Mouse (Mus musculus): ENCODE data around the gene Nhlrc1. TPM values are rescaled to one million over a fixed set of nuclear protein-coding genes. Genes with fewer than 3 reads are reported as not detected.

Nhlrc1 gene
- 12.0 and 13.2 TPM in 2 replicates for polyA plus RNA-seq (2012; rRNA removed)

- Histone ChIP-seq H3K4me3 (ENCODE audit: insufficient read depth, low read length) (peak within 1 kb of the TSS; percentile 29), H3K4me1 (ENCODE audit: control insufficient read depth, insufficient read depth, low read length) (peaks cover 5% of the 10 kb centered on the region), H3K27ac (ENCODE audit: insufficient read depth, low read length) (0 out of 2 replicates have a peak within 1 kb of the TSS, but pooled peaks have one; percentile 31)
- TF ChIP-seq CTCF (IDR thresholded peaks at IDR 0.05; ENCODE audit: extremely low read depth, insufficient read depth, low read length), result peak; percentile 79
- TF ChIP-seq POLR2A (IDR thresholded peaks at IDR 0.05; ENCODE audit: extremely low read depth, insufficient read depth, low read length), result peak; percentile 69; the same call in 1 of the 2 replicates
Observed at GRCm38 (mm10) chr13:47014334-47015194, at the start of gene Nhlrc1. Gene Nhlrc1 (minus strand): TSS chr13:47014850.

GRCm38 (mm10) chr13:47063985-47064760 lies 49.5 kb upstream of the Nhlrc1 start:
- no peaks in the 10 kb centered on the region for H3K4me1 ChIP-seq (ENCODE audit: control insufficient read depth, insufficient read depth, low read length)
- H3K27ac ChIP-seq (ENCODE audit: insufficient read depth, low read length), result no peak overlapping the region
- no peak overlapping the region for H3K4me3 ChIP-seq (ENCODE audit: insufficient read depth, low read length)
- TF ChIP-seq POLR2A (IDR thresholded peaks at IDR 0.05; ENCODE audit: extremely low read depth, insufficient read depth, low read length) (no peak), CTCF (IDR thresholded peaks at IDR 0.05; ENCODE audit: extremely low read depth, insufficient read depth, low read length) (no peak)

DNA sequence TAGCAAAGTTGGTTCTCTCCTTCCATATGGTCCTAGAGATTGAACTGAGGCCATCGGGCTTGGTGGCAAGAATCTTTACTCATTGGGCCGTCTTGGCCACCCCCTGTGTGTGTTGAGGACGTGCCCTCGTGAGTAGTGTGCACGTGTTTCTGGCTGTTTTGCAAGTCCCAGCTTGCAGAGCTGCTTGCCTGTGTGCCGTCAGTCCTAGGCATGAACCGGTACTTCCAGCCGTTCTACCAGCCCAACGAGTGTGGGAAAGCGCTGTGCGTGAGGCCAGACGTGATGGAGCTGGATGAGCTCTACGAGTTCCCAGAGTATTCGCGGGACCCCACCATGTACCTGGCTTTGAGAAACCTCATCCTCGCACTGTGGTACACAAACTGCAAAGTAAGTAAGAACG lies 48.1 kb upstream of the Nhlrc1 start:
- TF ChIP-seq CTCF (IDR thresholded peaks at IDR 0.05; ENCODE audit: extremely low read depth, insufficient read depth, low read length) (no peak), POLR2A (IDR thresholded peaks at IDR 0.05; ENCODE audit: extremely low read depth, insufficient read depth, low read length) (no peak)
- H3K4me1 ChIP-seq (ENCODE audit: control insufficient read depth, insufficient read depth, low read length), result no peaks in the 10 kb centered on the region
- H3K4me3 ChIP-seq (ENCODE audit: insufficient read depth, low read length), result no peak overlapping the region
- no peak overlapping the region for H3K27ac ChIP-seq (ENCODE audit: insufficient read depth, low read length)

GRCm38 (mm10) chr13:47056781-47057180 lies 42.1 kb upstream of the Nhlrc1 start:
- H3K27ac ChIP-seq (ENCODE audit: insufficient read depth, low read length), result no peak overlapping the region
- H3K4me1 ChIP-seq (ENCODE audit: control insufficient read depth, insufficient read depth, low read length), result peaks cover 2% of the 10 kb centered on the region
- TF ChIP-seq CTCF (IDR thresholded peaks at IDR 0.05; ENCODE audit: extremely low read depth, insufficient read depth, low read length) (no peak), POLR2A (IDR thresholded peaks at IDR 0.05; ENCODE audit: extremely low read depth, insufficient read depth, low read length) (no peak)
- no peak overlapping the region for H3K4me3 ChIP-seq (ENCODE audit: insufficient read depth, low read length)

- Histone ChIP-seq H3K4me1 (ENCODE audit: control insufficient read depth, insufficient read depth, low read length) (peaks cover 2% of the 10 kb centered on the region), H3K4me3 (ENCODE audit: insufficient read depth, low read length) (no peak overlapping the region), H3K27ac (ENCODE audit: insufficient read depth, low read length) (no peak overlapping the region)
- TF ChIP-seq POLR2A (IDR thresholded peaks at IDR 0.05; ENCODE audit: extremely low read depth, insufficient read depth, low read length) (no peak), CTCF (IDR thresholded peaks at IDR 0.05; ENCODE audit: extremely low read depth, insufficient read depth, low read length) (no peak)
Observed at GRCm38 (mm10) chr13:47056126-47056525, 41.5 kb upstream of the Nhlrc1 start.

DNA sequence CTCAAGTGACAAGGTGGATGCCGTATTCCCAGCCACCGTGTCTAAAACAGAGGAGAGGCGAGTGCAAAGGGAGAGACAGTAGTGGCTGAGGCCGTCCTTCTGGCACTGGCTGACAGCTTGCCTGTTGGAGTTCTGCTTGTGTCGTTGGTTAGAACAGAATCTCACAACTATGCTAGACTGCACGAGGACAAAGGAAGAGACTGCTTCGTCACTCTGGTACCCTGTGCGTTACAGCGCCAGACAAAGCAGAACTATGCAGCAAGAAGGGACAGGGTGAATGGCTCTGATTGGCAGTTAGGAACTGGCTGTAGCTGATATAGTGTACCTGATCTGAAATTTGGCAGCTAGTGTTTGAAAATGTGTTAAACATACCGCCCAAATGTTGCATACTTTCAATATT lies 39.3 kb upstream of the Nhlrc1 start:
- no peak overlapping the region for H3K27ac ChIP-seq (ENCODE audit: insufficient read depth, low read length)
- H3K4me1 ChIP-seq (ENCODE audit: control insufficient read depth, insufficient read depth, low read length), result peaks cover 2% of the 10 kb centered on the region
- H3K4me3 ChIP-seq (ENCODE audit: insufficient read depth, low read length), result no peak overlapping the region
- TF ChIP-seq CTCF (IDR thresholded peaks at IDR 0.05; ENCODE audit: extremely low read depth, insufficient read depth, low read length) (no peak), POLR2A (IDR thresholded peaks at IDR 0.05; ENCODE audit: extremely low read depth, insufficient read depth, low read length) (no peak)

DNA sequence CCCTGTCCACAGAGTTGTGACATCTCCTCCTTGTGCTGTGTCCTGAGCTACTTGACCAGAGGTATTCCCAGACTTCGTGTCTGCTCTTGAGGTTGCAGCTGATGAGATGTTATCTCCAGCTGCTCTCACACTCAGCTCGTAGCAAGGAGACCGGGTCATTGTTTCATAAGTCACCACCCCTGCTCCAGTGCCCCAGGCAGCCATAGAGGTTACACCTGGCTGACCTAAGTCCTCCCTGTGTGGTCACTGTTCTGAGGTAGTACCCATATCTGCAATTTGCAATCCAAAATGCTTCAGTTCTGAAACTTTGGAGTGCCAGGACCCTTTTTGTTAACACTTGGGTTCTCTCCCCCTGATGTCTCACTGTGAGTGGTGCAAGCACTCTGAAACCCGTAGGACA lies 35.4 kb upstream of the Nhlrc1 start:
- Histone ChIP-seq H3K4me1 (ENCODE audit: control insufficient read depth, insufficient read depth, low read length) (no peaks in the 10 kb centered on the region), H3K4me3 (ENCODE audit: insufficient read depth, low read length) (no peak overlapping the region), H3K27ac (ENCODE audit: insufficient read depth, low read length) (no peak overlapping the region)
- TF ChIP-seq CTCF (IDR thresholded peaks at IDR 0.05; ENCODE audit: extremely low read depth, insufficient read depth, low read length) (no peak), POLR2A (IDR thresholded peaks at IDR 0.05; ENCODE audit: extremely low read depth, insufficient read depth, low read length) (no peak)

DNA sequence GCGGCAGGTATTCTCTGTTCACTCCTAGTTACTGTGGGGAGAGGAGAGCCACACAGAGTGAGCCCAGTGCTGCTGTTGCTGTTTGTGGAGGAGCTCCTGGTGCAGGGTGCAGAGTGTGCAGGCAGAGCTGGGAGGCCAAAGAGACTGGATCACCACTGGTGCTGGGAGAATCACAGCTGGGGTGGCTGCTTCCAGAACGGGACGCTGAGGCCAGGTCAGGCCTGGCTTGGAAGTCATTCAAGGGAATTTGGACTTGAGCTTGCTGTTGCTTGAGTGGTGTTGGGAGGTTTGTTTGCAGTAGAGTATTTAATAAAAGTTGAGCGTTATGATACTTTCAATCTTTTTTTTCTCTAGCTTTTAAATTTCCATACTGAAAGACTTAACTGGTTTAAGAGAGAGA lies 33.3 kb upstream of the Nhlrc1 start:
- Histone ChIP-seq H3K27ac (ENCODE audit: insufficient read depth, low read length) (no peak overlapping the region), H3K4me1 (ENCODE audit: control insufficient read depth, insufficient read depth, low read length) (no peaks in the 10 kb centered on the region), H3K4me3 (ENCODE audit: insufficient read depth, low read length) (no peak overlapping the region)
- no peak for TF ChIP-seq CTCF (IDR thresholded peaks at IDR 0.05; ENCODE audit: extremely low read depth, insufficient read depth, low read length)
- TF ChIP-seq POLR2A (IDR thresholded peaks at IDR 0.05; ENCODE audit: extremely low read depth, insufficient read depth, low read length), result no peak

GRCm38 (mm10) chr13:47044617-47044947 lies 29.9 kb upstream of the Nhlrc1 start, which contains the start of gene Tpmt:
Gene Tpmt (minus strand): TSS chr13:47044737.
- no peaks in the 10 kb centered on the region for H3K4me1 ChIP-seq (ENCODE audit: control insufficient read depth, insufficient read depth, low read length)
- TF ChIP-seq POLR2A (IDR thresholded peaks at IDR 0.05; ENCODE audit: extremely low read depth, insufficient read depth, low read length) (no peak), CTCF (IDR thresholded peaks at IDR 0.05; ENCODE audit: extremely low read depth, insufficient read depth, low read length) (no peak)
- peak within 1 kb of the TSS; percentile 38 for H3K4me3 ChIP-seq (ENCODE audit: insufficient read depth, low read length)
- H3K27ac ChIP-seq (ENCODE audit: insufficient read depth, low read length), result no peak within 1 kb of the TSS
